Mouse (Mus musculus): Measurements from ENCODE around the gene Tent4b. TPM values are rescaled to one million over a fixed set of nuclear protein-coding genes. Genes with fewer than 3 reads are reported as not detected.

The Tent4b gene
- total RNA-seq, 1 experiment, result 37.0 TPM

GRCm38 (mm10) chr8:88221353-88221752 is 22.3 kb downstream of the Tent4b start:
- Histone ChIP-seq H3K27ac (ENCODE audit: insufficient read depth, low read depth, low read length, poor library complexity, severe bottlenecking) (no peak overlapping the region), H3K9ac (ENCODE audit: insufficient read depth, low read depth, low read length, poor library complexity, severe bottlenecking) (no peak overlapping the region), H3K36me3 (ENCODE audit: control insufficient read depth, insufficient read depth, low read length, poor library complexity, severe bottlenecking) (peaks cover 2% of the 10 kb centered on the region; the same call in 1 of the 2 replicates), H3K4me3 (ENCODE audit: insufficient read depth in 1 of 2, low read depth in 1 of 2, low read length in 2 of 2, poor library complexity in 1 of 2, severe bottlenecking in 1 of 2) (0 out of 4 replicates have a peak overlapping the region, but pooled peaks of 1 of the 2 experiments have one; percentile 27), H3K4me1 (ENCODE audit: control insufficient read depth in 2 of 2, insufficient read depth in 2 of 2, low read length in 2 of 2, poor library complexity in 1 of 2) (0 out of 4 replicates have a peak, but pooled peaks cover 3 to 4% of the 10 kb centered on the region in 2 experiments), H3K9me3 (ENCODE audit: control insufficient read depth, insufficient read depth, low read depth, low read length) (no peaks in the 10 kb centered on the region)
- TF ChIP-seq CHD2 (IDR thresholded peaks at IDR 0.05; ENCODE audit: low read depth, low read length), result no peak
- TF ChIP-seq HCFC1 (IDR thresholded peaks at IDR 0.05; ENCODE audit: borderline replicate concordance, insufficient read depth, low read length), result no peak
- TF ChIP-seq MAFK (IDR thresholded peaks at IDR 0.05; ENCODE audit: insufficient read depth, low read depth, low read length), result no peak
- no peak for TF ChIP-seq ZNF384 (IDR thresholded peaks at IDR 0.05; ENCODE audit: low read depth, low read length)
- no peak for TF ChIP-seq ZC3H11A (IDR thresholded peaks at IDR 0.05; ENCODE audit: borderline replicate concordance, low read depth, low read length)
- in situ Hi-C loops (cut with MboI; ENCODE audit: low sequenced_read_pairs in 2 of 2, unreplicated experiment in 2 of 2), result no loop called here
- no peak for DNase-seq (ENCODE audit: low read depth, low spot score)

GRCm38 (mm10) chr8:88225358-88225757 is 26.3 kb downstream of the Tent4b start:
- peaks cover 0 to 5% of the 10 kb centered on the region in 2 experiments; a peak in 1 of 4 replicates for H3K4me1 ChIP-seq (ENCODE audit: control insufficient read depth in 2 of 2, insufficient read depth in 2 of 2, low read length in 2 of 2, poor library complexity in 1 of 2)

DNA sequence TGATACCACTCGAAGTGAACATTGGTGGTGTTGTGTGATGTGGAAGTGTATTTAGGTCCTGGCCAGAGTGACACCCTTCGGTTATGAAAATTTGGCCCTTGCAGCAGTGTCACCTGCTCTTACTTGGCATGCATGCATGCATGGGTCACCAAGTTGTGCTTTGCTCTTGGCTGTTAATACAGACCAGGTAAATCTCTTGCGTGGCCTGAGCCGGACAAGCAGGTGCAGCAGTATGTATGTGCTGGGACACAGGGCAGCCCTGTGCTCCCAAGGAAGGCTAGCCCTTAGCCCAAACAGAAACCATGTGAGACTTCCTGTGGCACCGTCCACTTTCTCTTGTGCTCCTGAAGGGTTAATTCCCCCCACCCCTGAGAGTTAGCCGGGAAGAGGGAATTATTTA is 28.8 kb downstream of the Tent4b start:
- H3K27ac ChIP-seq (ENCODE audit: insufficient read depth, low read depth, low read length, poor library complexity, severe bottlenecking), result no peak overlapping the region
- H3K36me3 ChIP-seq (ENCODE audit: control insufficient read depth, insufficient read depth, low read length, poor library complexity, severe bottlenecking), result no peaks in the 10 kb centered on the region; the same call in 1 of the 2 replicates

More at GRCm38 (mm10) chr8:88225358-88225757, 26.3 kb downstream of the Tent4b start:
- no peak for TF ChIP-seq CHD2 (IDR thresholded peaks at IDR 0.05; ENCODE audit: low read depth, low read length)
- no peak for TF ChIP-seq ZC3H11A (IDR thresholded peaks at IDR 0.05; ENCODE audit: borderline replicate concordance, low read depth, low read length)
- TF ChIP-seq ZNF384 (IDR thresholded peaks at IDR 0.05; ENCODE audit: low read depth, low read length), result no peak
- no peak for TF ChIP-seq MAFK (IDR thresholded peaks at IDR 0.05; ENCODE audit: insufficient read depth, low read depth, low read length)
- TF ChIP-seq HCFC1 (IDR thresholded peaks at IDR 0.05; ENCODE audit: borderline replicate concordance, insufficient read depth, low read length), result no peak
- no peak overlapping the region for H3K9ac ChIP-seq (ENCODE audit: insufficient read depth, low read depth, low read length, poor library complexity, severe bottlenecking)
- no peak for DNase-seq (ENCODE audit: low read depth, low spot score)
- no peak overlapping the region for H3K4me3 ChIP-seq (ENCODE audit: insufficient read depth in 1 of 2, low read depth in 1 of 2, low read length in 2 of 2, poor library complexity in 1 of 2, severe bottlenecking in 1 of 2)
- H3K36me3 ChIP-seq (ENCODE audit: control insufficient read depth, insufficient read depth, low read length, poor library complexity, severe bottlenecking), result peaks cover 2% of the 10 kb centered on the region; the same call in 1 of the 2 replicates
- in situ Hi-C loops (cut with MboI; ENCODE audit: low sequenced_read_pairs in 2 of 2, unreplicated experiment in 2 of 2), result no loop called here
- H3K9me3 ChIP-seq (ENCODE audit: control insufficient read depth, insufficient read depth, low read depth, low read length), result no peaks in the 10 kb centered on the region
- no peak overlapping the region for H3K27ac ChIP-seq (ENCODE audit: insufficient read depth, low read depth, low read length, poor library complexity, severe bottlenecking)

DNA sequence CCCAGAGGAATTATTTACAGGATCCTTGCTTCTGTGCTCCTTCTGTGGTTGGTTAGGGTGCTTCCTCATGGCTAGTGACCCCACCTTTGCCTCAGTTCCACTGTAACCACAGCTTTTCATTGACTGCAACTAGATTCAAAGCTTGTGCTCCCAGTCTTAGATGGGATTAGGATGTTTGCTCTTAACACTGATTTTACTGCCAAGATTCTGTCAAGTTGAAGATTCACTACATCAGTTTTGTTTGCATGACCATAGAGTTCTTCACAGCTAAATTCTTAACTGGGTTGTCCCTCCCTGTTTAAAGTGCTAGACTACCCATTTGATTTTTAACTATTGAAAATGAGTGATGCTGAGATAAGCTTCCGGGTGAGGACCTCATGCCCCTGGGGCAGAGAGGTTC is 29.3 kb downstream of the Tent4b start:
- in situ Hi-C loops (cut with MboI; ENCODE audit: low sequenced_read_pairs in 2 of 2, unreplicated experiment in 2 of 2), result no loop called here
- H3K4me1 ChIP-seq (ENCODE audit: control insufficient read depth in 2 of 2, insufficient read depth in 2 of 2, low read length in 2 of 2, poor library complexity in 1 of 2), result peaks cover 0 to 4% of the 10 kb centered on the region in 2 experiments; a peak in 1 of 4 replicates
- H3K36me3 ChIP-seq (ENCODE audit: control insufficient read depth, insufficient read depth, low read length, poor library complexity, severe bottlenecking), result no peaks in the 10 kb centered on the region; the same call in 1 of the 2 replicates
- no peaks in the 10 kb centered on the region for H3K9me3 ChIP-seq (ENCODE audit: control insufficient read depth, insufficient read depth, low read depth, low read length)
- H3K9ac ChIP-seq (ENCODE audit: insufficient read depth, low read depth, low read length, poor library complexity, severe bottlenecking), result no peak overlapping the region
- no peak overlapping the region for H3K4me3 ChIP-seq (ENCODE audit: insufficient read depth in 1 of 2, low read depth in 1 of 2, low read length in 2 of 2, poor library complexity in 1 of 2, severe bottlenecking in 1 of 2)
- DNase-seq (ENCODE audit: low read depth, low spot score), result no peak
- TF ChIP-seq ZC3H11A (IDR thresholded peaks at IDR 0.05; ENCODE audit: borderline replicate concordance, low read depth, low read length) (no peak), HCFC1 (IDR thresholded peaks at IDR 0.05; ENCODE audit: borderline replicate concordance, insufficient read depth, low read length) (no peak), CHD2 (IDR thresholded peaks at IDR 0.05; ENCODE audit: low read depth, low read length) (no peak), MAFK (IDR thresholded peaks at IDR 0.05; ENCODE audit: insufficient read depth, low read depth, low read length) (no peak), ZNF384 (IDR thresholded peaks at IDR 0.05; ENCODE audit: low read depth, low read length) (no peak)
- no peak overlapping the region for H3K27ac ChIP-seq (ENCODE audit: insufficient read depth, low read depth, low read length, poor library complexity, severe bottlenecking)

More for the DNA sequence above, 28.8 kb downstream of the Tent4b start:
- Histone ChIP-seq H3K9ac (ENCODE audit: insufficient read depth, low read depth, low read length, poor library complexity, severe bottlenecking) (no peak overlapping the region), H3K9me3 (ENCODE audit: control insufficient read depth, insufficient read depth, low read depth, low read length) (no peaks in the 10 kb centered on the region), H3K4me1 (ENCODE audit: control insufficient read depth in 2 of 2, insufficient read depth in 2 of 2, low read length in 2 of 2, poor library complexity in 1 of 2) (peaks cover 0 to 4% of the 10 kb centered on the region in 2 experiments; a peak in 1 of 4 replicates), H3K4me3 (ENCODE audit: insufficient read depth in 1 of 2, low read depth in 1 of 2, low read length in 2 of 2, poor library complexity in 1 of 2, severe bottlenecking in 1 of 2) (no peak overlapping the region)
- TF ChIP-seq MAFK (IDR thresholded peaks at IDR 0.05; ENCODE audit: insufficient read depth, low read depth, low read length) (no peak), ZNF384 (IDR thresholded peaks at IDR 0.05; ENCODE audit: low read depth, low read length) (no peak), CHD2 (IDR thresholded peaks at IDR 0.05; ENCODE audit: low read depth, low read length) (no peak), ZC3H11A (IDR thresholded peaks at IDR 0.05; ENCODE audit: borderline replicate concordance, low read depth, low read length) (no peak), HCFC1 (IDR thresholded peaks at IDR 0.05; ENCODE audit: borderline replicate concordance, insufficient read depth, low read length) (no peak)
- in situ Hi-C loops (cut with MboI; ENCODE audit: low sequenced_read_pairs in 2 of 2, unreplicated experiment in 2 of 2), result no loop called here
- DNase-seq (ENCODE audit: low read depth, low spot score), result no peak

Measured in ES-E14 (cell line).